Mouse (Mus musculus): ENCODE measurements around the gene Actl7b.

Actl7b gene

DNA sequence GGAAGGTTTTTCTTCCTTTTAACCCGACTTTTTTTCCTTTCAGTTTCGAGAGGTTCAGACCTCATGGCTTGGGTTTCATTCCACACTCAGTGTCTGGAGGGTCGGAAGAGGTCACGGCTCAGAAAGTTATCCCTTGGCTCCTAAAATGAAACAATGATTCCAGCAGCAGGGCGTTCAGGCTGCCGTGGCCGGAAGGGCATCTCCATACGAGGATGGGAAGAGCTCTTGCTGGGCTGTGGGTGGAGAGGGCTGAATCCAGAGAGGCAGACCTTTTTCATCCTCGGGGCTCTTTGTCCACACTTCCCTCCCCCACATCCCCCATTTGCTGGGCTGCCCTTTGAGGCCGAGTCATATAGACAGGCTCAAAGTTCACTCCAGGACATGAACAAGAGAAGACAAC lies 39.0 kb downstream of the Actl7b start:
- DNase-seq, result no peak

DNA sequence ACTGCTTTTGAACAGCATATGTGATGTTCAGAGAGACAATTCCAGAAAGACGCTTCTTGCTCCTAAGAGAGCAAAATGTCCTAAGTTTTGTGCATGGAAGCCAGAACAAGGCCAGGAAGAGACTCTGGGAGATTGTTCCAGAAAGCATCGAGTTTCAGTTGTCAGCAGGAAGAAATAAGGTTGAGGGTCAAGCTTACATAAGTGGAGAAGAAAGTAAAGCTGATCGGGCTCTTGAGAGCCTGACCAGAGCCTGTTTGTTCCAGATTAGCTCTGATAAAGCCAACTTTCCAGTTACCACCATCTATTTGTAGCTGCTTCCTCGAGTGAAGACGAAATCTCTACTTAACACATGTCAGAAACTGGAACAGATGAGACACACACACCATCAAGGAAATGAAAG lies 42.6 kb downstream of the Actl7b start:
- DNase-seq, result no peak

DNA sequence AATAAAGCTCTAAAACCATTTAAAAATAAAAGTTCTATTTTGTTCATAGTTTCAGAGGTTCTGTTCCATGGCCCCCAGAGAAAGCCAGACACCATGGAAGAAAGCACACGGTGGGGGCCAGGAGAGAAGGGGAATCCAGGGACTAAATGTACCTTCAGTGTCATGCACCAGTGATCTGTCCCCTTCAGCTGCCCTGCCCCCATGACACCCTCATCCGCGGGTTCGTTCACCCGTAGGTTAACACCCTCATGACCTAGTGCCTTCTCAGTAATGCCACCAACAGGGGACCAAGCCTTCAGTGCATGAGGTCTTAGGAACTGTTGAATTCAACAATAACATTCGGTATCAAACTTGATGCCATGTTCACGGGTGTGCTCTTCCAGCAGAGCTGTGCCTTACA lies 44.8 kb downstream of the Actl7b start:
- no peak for DNase-seq
